Mouse (Mus musculus) stomach, postnatal 0 days (tissue): ENCODE data around the gene Il11ra2.
"Not testable (repeated sequence)": the region's sequence is repeated elsewhere in the genome, so short reads cannot be mapped to it uniquely, and the experiment has no call there.

ENCODE experiments used
- CTCF ChIP-seq: IDR thresholded peaks from 2 replicates; pipeline ENCODE4 v1.5.1; 2016; ENCODE audit warnings: antibody characterized with exemption, low read depth, mild to moderate bottlenecking, moderate library complexity
- EP300 ChIP-seq: optimal IDR thresholded peaks from 2 replicates; pipeline ENCODE3; 2016; ENCODE audit warnings: antibody characterized with exemption

- TF ChIP-seq EP300, CTCF: not testable (repeated sequence)
Observed at GRCm38 (mm10) chr4:42679365-42679764, 17.7 kb upstream of the Il11ra2 start.
